Mouse (Mus musculus): ENCODE data around the gene Zfp507.

GRCm38 (mm10) chr7:35836851-35837250 is 34.0 kb upstream of the Zfp507 start:
- TF ChIP-seq CTCF (conservative IDR thresholded peaks at IDR 0.05; ENCODE audit: insufficient read depth, insufficient read length, low read depth, low read length) (no peak), POLR2A (IDR thresholded peaks at IDR 0.05; ENCODE audit: low read depth, low read length) (no peak)
